Mouse (Mus musculus) heart, postnatal 0 days (tissue): ENCODE data around the gene 3830406C13Rik. TPM values are rescaled to one million over a fixed set of nuclear protein-coding genes. Genes with fewer than 3 reads are reported as not detected.
A peak's percentile ranks its signal among the peaks of the same experiment; 100 is the strongest.

Source experiments
- ATAC-seq: fragments of 200-750 bp; cut with Nextera tagmentation; 2 replicates; pipeline ENCODE4 v1.8.0; 2017; ENCODE audit warnings: low read depth, moderate number of reproducible peaks, moderate library complexity; ENCODE audit not compliant: insufficient read depth
- DNase-seq: peaks from one replicate; pipeline ENCODE4 v3.0.0-alpha.2; 2016; ENCODE audit warnings: low spot score
- H3K27ac ChIP-seq: fragments of 300-500 bp; sonication (generic); 2 replicates; pipeline ENCODE4 v1.5.1; 2014; ENCODE audit warnings: low read depth, mild to moderate bottlenecking
- H3K27me3 ChIP-seq: fragments of 300-500 bp; sonication (generic); 2 replicates; pipeline ENCODE4 v1.6.1; 2014; ENCODE audit warnings: low read length, mixed read lengths; ENCODE audit not compliant: control insufficient read depth, insufficient read depth
- H3K36me3 ChIP-seq: fragments of 300-500 bp; sonication (generic); replicated peaks from 2 replicates; pipeline ENCODE4 v1.6.1; 2014; ENCODE audit warnings: low read length, mixed read lengths; ENCODE audit not compliant: control insufficient read depth, insufficient read depth
- H3K4me1 ChIP-seq: fragments of 300-500 bp; sonication (generic); 2 replicates; pipeline ENCODE4 v1.6.1; 2014; ENCODE audit warnings: antibody characterized with exemption; ENCODE audit not compliant: control insufficient read depth, insufficient read depth
- H3K4me2 ChIP-seq: fragments of 300-500 bp; sonication (generic); 2 replicates; pipeline ENCODE4 v1.6.1; 2014; ENCODE audit warnings: low read depth, mild to moderate bottlenecking, low read length, moderate library complexity
- H3K4me3 ChIP-seq: fragments of 300-500 bp; sonication (generic); 2 replicates; pipeline ENCODE4 v1.5.1; 2014; ENCODE audit warnings: low read depth, low read length
- H3K9ac ChIP-seq: fragments of 300-500 bp; sonication (generic); replicated peaks from 2 replicates; pipeline ENCODE4 v1.6.1; 2014; ENCODE audit warnings: low read depth, low read length, mixed read lengths
- H3K9me3 ChIP-seq: fragments of 300-500 bp; sonication (generic); replicated peaks from 2 replicates; pipeline ENCODE4 v1.6.1; 2016; ENCODE audit warnings: low read length; ENCODE audit not compliant: control insufficient read depth
- CTCF ChIP-seq: IDR thresholded peaks from 2 replicates; pipeline ENCODE4 v1.5.1; 2016; ENCODE audit warnings: antibody characterized with exemption, control low read depth, low read depth
- EP300 ChIP-seq: IDR thresholded peaks from 2 replicates; pipeline ENCODE4 v1.6.1; 2016; ENCODE audit warnings: antibody characterized with exemption, low read depth
- WGBS: fragments of 180-500 bp; shearing (Covaris S2); extraction: QIAGEN DNeasy Blood & Tissue Kit; methylation state at CpG from one replicate; pipeline ENCODE4 v1.1.7; 2014; 5-methylcytosine and 5-hydroxymethylcytosine counted together
- polyA plus RNA-seq: library from polyadenylated mRNA; unstranded; fragments of >200 nt; fragmentation: Nextera tagmentation; extraction: Ambion mirVana; gene quantifications from 2 replicates; pipeline ENCODE4 v1.2.1, GENCODE M21; 2015
- total RNA-seq: library from RNA; depleted of rRNA; stranded (reverse); fragments of >200 nt; gene quantifications from 2 replicates; pipeline ENCODE4 v1.2.3, GENCODE M21; 2014; ENCODE audit warnings: low replicate concordance

3830406C13Rik gene
- total and polyA plus RNA-seq, 2 experiments from 2014 or later = 42.2 to 108 TPM

DNA sequence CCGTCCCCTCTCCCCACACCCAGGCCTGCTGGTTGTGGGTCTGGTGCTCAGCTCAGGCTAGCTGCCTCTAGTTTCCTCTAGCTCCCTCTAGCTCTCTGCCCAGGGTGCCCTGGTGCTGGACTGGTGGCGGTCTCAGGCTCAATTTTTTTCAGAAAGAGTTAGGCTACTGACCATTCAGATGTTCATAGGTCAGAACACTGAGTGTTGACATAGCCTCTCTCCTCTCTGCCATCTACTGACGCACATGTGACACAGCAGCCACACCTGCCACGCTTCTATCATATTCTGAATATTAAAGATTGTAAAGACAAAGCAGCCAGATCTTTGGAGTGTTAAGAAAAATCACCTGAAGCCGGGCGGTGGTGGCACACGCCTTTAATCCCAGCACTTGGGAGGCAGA is 49.6 kb downstream of the 3830406C13Rik start:
- H3K27ac ChIP-seq = no peak overlapping the region
- H3K9me3 ChIP-seq = no peaks in the 10 kb centered on the region
- TF ChIP-seq EP300 (no peak), CTCF (peak; percentile 24)
- H3K9ac ChIP-seq = no peak overlapping the region
- no peaks in the 10 kb centered on the region for H3K4me1 ChIP-seq
- H3K27me3 ChIP-seq = peaks cover 46% of the 10 kb centered on the region
- ATAC-seq = no peak
- no peaks in the 10 kb centered on the region for H3K36me3 ChIP-seq
- no peak overlapping the region for H3K4me3 ChIP-seq
- DNase-seq = no peak
- WGBS = 73% methylated on average over 7 of the region's 7 CpGs
- H3K4me2 ChIP-seq = no peak overlapping the region

- no peak overlapping the region for H3K27ac ChIP-seq
- DNase-seq = no peak
- H3K36me3 ChIP-seq = no peaks in the 10 kb centered on the region
- no peak for ATAC-seq
- no peak overlapping the region for H3K4me3 ChIP-seq
- no peaks in the 10 kb centered on the region for H3K9me3 ChIP-seq
- H3K4me2 ChIP-seq = no peak overlapping the region
- no peak overlapping the region for H3K9ac ChIP-seq
- WGBS = 33% methylated on average over 7 of the region's 7 CpGs
- H3K4me1 ChIP-seq = no peaks in the 10 kb centered on the region
- H3K27me3 ChIP-seq = peaks cover 58% of the 10 kb centered on the region
- no peak for TF ChIP-seq EP300
- TF ChIP-seq CTCF = no peak
Observed at GRCm38 (mm10) chr14:12334925-12335324, 51.0 kb downstream of the 3830406C13Rik start.

DNA sequence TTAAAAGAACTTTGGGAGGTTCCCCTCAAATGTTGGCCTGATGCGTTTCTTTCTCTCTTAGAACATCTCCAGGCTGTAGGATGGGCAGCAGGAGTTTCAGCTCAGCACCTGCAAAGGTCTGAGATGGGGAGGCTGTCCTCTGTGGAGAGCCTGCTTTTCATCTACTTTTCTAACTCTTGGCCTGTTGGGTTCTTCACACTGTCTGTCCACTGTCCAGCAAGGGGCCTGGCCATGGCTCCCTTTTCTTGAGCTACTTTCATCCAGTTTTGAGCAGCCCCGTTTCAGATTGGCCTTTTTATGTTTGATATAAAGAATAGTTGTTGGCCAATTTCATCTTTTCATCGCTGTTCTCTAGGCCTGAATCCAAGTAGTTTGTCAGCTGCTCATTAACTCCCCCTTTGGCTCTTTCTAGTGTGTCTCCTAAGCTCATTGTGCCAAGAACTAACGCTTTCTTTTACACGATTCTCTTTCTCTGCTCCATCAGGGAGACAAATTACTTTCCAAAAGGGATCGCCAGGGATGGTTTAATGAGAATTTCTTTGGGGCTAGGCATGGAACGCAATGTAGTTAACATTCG is 53.5 kb downstream of the 3830406C13Rik start:
- H3K9ac ChIP-seq = no peak overlapping the region
- H3K36me3 ChIP-seq = no peaks in the 10 kb centered on the region
- 0 out of 2 replicates have a peak, but pooled peaks cover 3% of the 10 kb centered on the region for H3K4me1 ChIP-seq
- WGBS = 14% methylated on average over 8 of the region's 8 CpGs
- no peak overlapping the region for H3K4me2 ChIP-seq
- no peak overlapping the region for H3K4me3 ChIP-seq
- no peak overlapping the region for H3K27ac ChIP-seq
- H3K27me3 ChIP-seq = peaks cover 83% of the 10 kb centered on the region
- TF ChIP-seq CTCF (no peak), EP300 (no peak)
- DNase-seq (no peak), ATAC-seq (no peak)
- H3K9me3 ChIP-seq = no peaks in the 10 kb centered on the region

DNA sequence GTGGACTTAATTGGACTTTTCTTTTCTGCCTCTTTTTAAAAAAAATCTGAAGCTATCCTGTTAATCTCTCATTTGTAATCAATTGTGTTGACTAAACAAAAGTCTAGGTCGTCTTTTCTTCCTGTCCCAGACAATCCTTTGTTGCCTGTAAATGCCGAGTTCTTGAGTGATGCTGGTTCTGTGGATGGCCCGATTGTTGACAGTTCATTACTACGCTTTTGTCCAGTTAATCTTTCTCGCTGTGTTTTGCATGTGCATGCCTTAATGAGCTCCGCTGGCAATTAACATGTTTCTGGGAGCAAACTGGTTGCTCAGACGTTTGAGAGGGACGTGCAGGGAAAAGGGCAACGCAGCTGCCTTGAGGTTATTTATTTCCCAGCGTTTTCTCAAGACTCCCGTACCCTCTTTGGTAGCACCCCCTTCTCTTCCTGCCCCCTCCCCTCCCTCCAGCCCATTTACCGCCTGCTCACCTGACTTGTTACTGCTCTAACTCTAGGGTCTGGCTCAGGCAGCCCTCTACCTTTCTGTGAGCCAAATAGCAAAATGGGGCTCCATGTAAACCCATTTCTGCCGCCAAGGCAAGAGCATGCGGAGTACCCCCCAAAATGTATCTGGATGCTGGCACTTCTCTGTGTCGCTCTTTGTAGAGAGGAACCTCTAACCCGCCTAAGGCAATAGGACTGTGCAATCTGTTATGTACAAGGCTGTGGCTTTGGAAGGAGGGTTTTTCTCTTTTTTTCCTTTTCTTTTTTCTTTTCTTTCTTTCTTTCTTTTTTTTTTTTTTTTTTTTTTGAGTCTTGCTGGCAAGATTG is 54.2 kb downstream of the 3830406C13Rik start:
- DNase-seq (no peak), ATAC-seq (no peak)
- Histone ChIP-seq H3K27me3 (peaks cover 90% of the 10 kb centered on the region), H3K9ac (no peak overlapping the region), H3K27ac (no peak overlapping the region), H3K4me2 (no peak overlapping the region), H3K4me3 (no peak overlapping the region), H3K36me3 (no peaks in the 10 kb centered on the region), H3K4me1 (0 out of 2 replicates have a peak, but pooled peaks cover 3% of the 10 kb centered on the region), H3K9me3 (no peaks in the 10 kb centered on the region)
- TF ChIP-seq CTCF = no peak
- TF ChIP-seq EP300 = no peak
- WGBS = 5% methylated on average over 16 of the region's 16 CpGs

DNA sequence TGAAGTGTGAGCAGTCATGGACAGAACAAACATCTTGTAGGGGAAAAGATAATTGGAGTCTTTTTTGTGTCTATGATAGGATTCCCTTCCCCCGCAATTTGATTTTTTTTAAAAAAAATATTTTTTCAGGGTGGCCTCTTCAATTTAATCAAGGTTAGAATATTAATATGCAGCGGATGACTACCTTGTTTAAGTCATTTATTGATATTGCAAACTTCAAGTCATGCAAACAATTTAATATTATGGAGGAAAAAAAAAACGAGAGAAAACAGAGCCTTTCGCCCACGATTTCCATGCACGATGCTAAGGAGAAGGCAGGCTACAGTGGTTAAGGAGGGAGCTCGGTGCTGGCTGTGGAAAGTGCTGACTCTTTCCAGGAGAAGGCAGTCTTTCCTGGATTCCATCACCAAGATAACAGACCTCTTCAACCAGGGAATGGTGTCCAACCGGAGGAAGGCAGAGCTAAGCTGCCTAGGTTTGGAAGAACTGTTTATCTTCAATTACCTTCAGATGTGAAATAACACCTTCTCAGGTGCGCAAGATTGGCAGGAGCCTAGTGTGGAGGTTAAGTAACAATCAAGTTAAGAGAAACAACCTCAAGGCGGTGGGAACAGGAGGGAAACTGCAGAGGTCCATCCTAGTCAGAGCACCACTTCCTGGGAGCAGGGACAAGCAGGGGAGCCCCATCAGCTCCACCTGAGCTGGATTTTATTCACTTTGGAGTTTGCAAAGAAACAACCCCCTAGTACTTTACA is 55.0 kb downstream of the 3830406C13Rik start:
- H3K9me3 ChIP-seq = no peaks in the 10 kb centered on the region

More for the DNA sequence above, 55.0 kb downstream of the 3830406C13Rik start:
- WGBS = 3% methylated on average over 10 of the region's 10 CpGs
- ATAC-seq (no peak), DNase-seq (no peak)
- H3K27ac ChIP-seq = no peak overlapping the region
- no peaks in the 10 kb centered on the region for H3K36me3 ChIP-seq
- H3K27me3 ChIP-seq = peaks cover 98% of the 10 kb centered on the region
- TF ChIP-seq CTCF (no peak), EP300 (no peak)
- H3K4me3 ChIP-seq = no peak overlapping the region
- H3K4me2 ChIP-seq = no peak overlapping the region
- H3K4me1 ChIP-seq = 0 out of 2 replicates have a peak, but pooled peaks cover 3% of the 10 kb centered on the region
- H3K9ac ChIP-seq = no peak overlapping the region
